11 mouse cellular contexts compared by ENCODE assay signal in the genomic region with DNA sequence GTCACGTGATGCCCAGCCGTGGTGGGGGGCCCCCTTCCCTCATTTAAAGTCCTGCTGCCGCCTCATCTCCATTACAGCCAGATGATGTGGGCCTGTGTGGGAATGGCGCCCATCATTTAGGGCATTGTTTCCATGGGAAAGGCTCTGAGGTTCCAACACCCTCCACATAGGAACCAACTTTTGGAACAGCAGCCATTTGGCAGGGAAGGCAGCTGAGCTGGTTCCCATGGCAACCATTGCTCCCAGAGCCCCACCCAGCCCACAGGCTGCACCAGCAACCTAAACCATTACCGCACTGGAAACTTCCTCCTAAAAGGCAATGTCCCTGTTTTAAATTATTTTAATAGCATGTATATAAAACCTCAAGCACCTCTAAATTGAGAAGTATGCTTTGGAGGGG. TPM values are rescaled to one million over a fixed set of nuclear protein-coding genes. Genes with fewer than 3 reads are reported as not detected.
A peak's percentile ranks its signal among the peaks of the same experiment; 100 is the strongest.
DNase-seq lines count a peak whose midpoint lies in the region; ATAC-seq and TF ChIP-seq lines count a peak whose summit lies in the region.
"Had no signal": no experiment of that assay in that cellular context is flagged by ENCODE, and none has a peak within 500 bp of the region (broad histone marks: within the 10 kb centered on the region; RNA-seq: fewer than 3 reads in every experiment).

No protein-coding gene starts in this region.

- WGBS in hindbrain, embryonic 13.5 days, result 46% methylated on average over 5 of the region's 5 CpGs
- 63% methylated on average over 5 of the region's 5 CpGs for WGBS in midbrain, embryonic 15.5 days

- 0 out of 2 replicates have a peak, but pooled peaks have one; percentile 33 for TF ChIP-seq EP300 in ES-Bruce4 (IDR thresholded peaks at IDR 0.05; ENCODE audit: insufficient read depth, low read depth, low read length)

- TF ChIP-seq POLR2A in ES-Bruce4 (IDR thresholded peaks at IDR 0.05; ENCODE audit: insufficient read depth, low read length), result no peak

- H3K4me2 ChIP-seq in hindbrain, embryonic 13.5 days, result no peak overlapping the region
- no peak overlapping the region for H3K4me2 ChIP-seq in midbrain, embryonic 15.5 days
- H3K4me2 ChIP-seq: liver, embryonic 11.5 days had no signal

- H3K4me3 ChIP-seq in ES-Bruce4 (ENCODE audit: low read depth, low read length), result no peak overlapping the region
- H3K4me3 ChIP-seq in hindbrain, embryonic 13.5 days, result no peak overlapping the region
- H3K4me3 ChIP-seq in midbrain, embryonic 15.5 days, result no peak overlapping the region

- no peaks in the 10 kb centered on the region for H3K36me3 ChIP-seq in ES-Bruce4 (ENCODE audit: control insufficient read depth, insufficient read depth, low read length, poor library complexity, severe bottlenecking)
- H3K36me3 ChIP-seq in hindbrain, embryonic 13.5 days, result no peaks in the 10 kb centered on the region
- H3K36me3 ChIP-seq in midbrain, embryonic 15.5 days (replicated peaks), result no peaks in the 10 kb centered on the region

- no peaks in the 10 kb centered on the region for H3K9me3 ChIP-seq in ES-Bruce4 (replicated peaks; ENCODE audit: control insufficient read depth, insufficient read depth, low read length, poor library complexity, severe bottlenecking)
- H3K9me3 ChIP-seq in hindbrain, embryonic 13.5 days, result no peaks in the 10 kb centered on the region
- no peaks in the 10 kb centered on the region for H3K9me3 ChIP-seq in midbrain, embryonic 15.5 days

- DNase-seq in embryo, embryonic 10.5 days (ENCODE audit: low spot score), result peak; percentile 14
- no peak for DNase-seq in embryo, embryonic 11 days
- DNase-seq in ovary, postnatal 14 days (ENCODE audit: low spot score), result no peak
- no peak for DNase-seq in testis, postnatal 10 days (ENCODE audit: low spot score)
- no peak for DNase-seq in retina, embryonic 14.5 days (ENCODE audit: low spot score)
- DNase-seq: heart, postnatal 4 days; thymus, postnatal 4 days had no signal

- no peak for TF ChIP-seq CTCF in ES-Bruce4 (IDR thresholded peaks at IDR 0.05; ENCODE audit: low read depth, low read length)

- H3K27me3 ChIP-seq in ES-Bruce4 (ENCODE audit: control insufficient read depth, insufficient read depth, low read length, poor library complexity, severe bottlenecking), result no peaks in the 10 kb centered on the region
- H3K27me3 ChIP-seq in hindbrain, embryonic 13.5 days, result no peaks in the 10 kb centered on the region
- H3K27me3 ChIP-seq in midbrain, embryonic 15.5 days (replicated peaks), result no peaks in the 10 kb centered on the region

- H3K27ac ChIP-seq in ES-Bruce4 (ENCODE audit: insufficient read depth, low read length), result peak overlapping the region; percentile 75
- peak overlapping the region; percentile 70 for H3K27ac ChIP-seq in hindbrain, embryonic 13.5 days
- peak overlapping the region; percentile 67 for H3K27ac ChIP-seq in midbrain, embryonic 15.5 days

- peak; percentile 43 for ATAC-seq in hindbrain, embryonic 13.5 days (ENCODE audit: low FRiP score)
- peak; percentile 55; the same call in 1 of the 2 replicates for ATAC-seq in midbrain, embryonic 15.5 days (replicated peaks)

- H3K4me1 ChIP-seq in ES-Bruce4 (ENCODE audit: control insufficient read depth, insufficient read depth, low read length), result peaks cover 10% of the 10 kb centered on the region
- H3K4me1 ChIP-seq in hindbrain, embryonic 13.5 days (replicated peaks), result peaks cover 66% of the 10 kb centered on the region
- H3K4me1 ChIP-seq in midbrain, embryonic 15.5 days, result peaks cover 50% of the 10 kb centered on the region

- no peak overlapping the region for H3K9ac ChIP-seq in ES-Bruce4 (ENCODE audit: low read depth, poor library complexity, severe bottlenecking)
- H3K9ac ChIP-seq in hindbrain, embryonic 13.5 days, result no peak overlapping the region
- no peak overlapping the region for H3K9ac ChIP-seq in midbrain, embryonic 15.5 days

RNA-seq across cellular contexts. Expression of a gene that starts 18.8 kb away (rescaled TPM):
- polyA plus RNA-seq in ES-Bruce4 (2011; ENCODE audit: insufficient read depth, insufficient read length, low read depth, missing spikeins), result 6.0 and 7.9 TPM in 2 replicates
- 54.7 and 55.2 TPM in 2 replicates for polyA plus RNA-seq in hindbrain, embryonic 13.5 days (2015; fragmentation: Nextera tagmentation; extraction: Ambion mirVana)
- 64.2 and 64.3 TPM in 2 replicates for polyA plus RNA-seq in midbrain, embryonic 15.5 days (2015; fragmentation: Nextera tagmentation; extraction: Ambion mirVana)

RNA-seq across cellular contexts. Expression of a gene that starts 32.9 kb away (rescaled TPM):
- not detected in 2 replicates for polyA plus RNA-seq in ES-Bruce4 (2011; ENCODE audit: insufficient read depth, insufficient read length, low read depth, missing spikeins)
- polyA plus RNA-seq in hindbrain, embryonic 13.5 days (2015; fragmentation: Nextera tagmentation; extraction: Ambion mirVana), result 0.56 and 0.83 TPM in 2 replicates
- 0.30 and 1.1 TPM in 2 replicates for polyA plus RNA-seq in midbrain, embryonic 15.5 days (2015; fragmentation: Nextera tagmentation; extraction: Ambion mirVana)
- polyA plus RNA-seq: liver, embryonic 11.5 days had no signal
